Mouse (Mus musculus): ENCODE measurements around the gene Adig. TPM values are rescaled to one million over a fixed set of nuclear protein-coding genes. Genes with fewer than 3 reads are reported as not detected.

Adig gene
- polyA plus RNA-seq, 1 experiment from 2014 or later, result 1.3 TPM

- H3K36me3 ChIP-seq (ENCODE audit: control insufficient read depth, insufficient read depth, low read length), result no peaks in the 10 kb centered on the region
- H3K4me3 ChIP-seq (ENCODE audit: low read depth, low read length), result no peak overlapping the region
- no peak overlapping the region for H3K27ac ChIP-seq (replicated peaks; ENCODE audit: low read depth, low read length)
- ATAC-seq (ENCODE audit: low read depth) (no peak), DNase-seq (ENCODE audit: low spot score) (no peak)
- no peak overlapping the region for H3K9ac ChIP-seq (ENCODE audit: low read depth, low read length)
- H3K9me3 ChIP-seq (ENCODE audit: control insufficient read depth, low read length), result 0 out of 2 replicates have a peak, but pooled peaks cover 3% of the 10 kb centered on the region
- no peak overlapping the region for H3K4me2 ChIP-seq (ENCODE audit: low read depth, low read length)
- H3K27me3 ChIP-seq (replicated peaks; ENCODE audit: control insufficient read depth, insufficient read depth, low read length), result no peaks in the 10 kb centered on the region
- WGBS, result 74% methylated on average over 16 of the region's 16 CpGs
- H3K4me1 ChIP-seq (ENCODE audit: control insufficient read depth, insufficient read depth, low read length), result no peaks in the 10 kb centered on the region
Measured at GRCm38 (mm10) chr2:158524129-158524860, 21.9 kb downstream of the Adig start.

- H3K4me2 ChIP-seq (ENCODE audit: low read depth, low read length), result no peak overlapping the region
- H3K27me3 ChIP-seq (replicated peaks; ENCODE audit: control insufficient read depth, insufficient read depth, low read length), result no peaks in the 10 kb centered on the region
- H3K36me3 ChIP-seq (ENCODE audit: control insufficient read depth, insufficient read depth, low read length), result no peaks in the 10 kb centered on the region
- H3K9ac ChIP-seq (ENCODE audit: low read depth, low read length), result no peak overlapping the region
- ATAC-seq (ENCODE audit: low read depth) (peak; percentile 60; the same call in 1 of the 2 replicates), DNase-seq (ENCODE audit: low spot score) (peak; percentile 46)
- no peaks in the 10 kb centered on the region for H3K9me3 ChIP-seq (ENCODE audit: control insufficient read depth, low read length)
- H3K4me3 ChIP-seq (ENCODE audit: low read depth, low read length), result no peak overlapping the region
- no peak overlapping the region for H3K27ac ChIP-seq (replicated peaks; ENCODE audit: low read depth, low read length)
- 8% methylated on average over 4 of the region's 4 CpGs for WGBS
- no peaks in the 10 kb centered on the region for H3K4me1 ChIP-seq (ENCODE audit: control insufficient read depth, insufficient read depth, low read length)
Measured at GRCm38 (mm10) chr2:158534090-158534489, 31.7 kb downstream of the Adig start.

GRCm38 (mm10) chr2:158534559-158534958 is 32.1 kb downstream of the Adig start:
- Histone ChIP-seq H3K27me3 (replicated peaks; ENCODE audit: control insufficient read depth, insufficient read depth, low read length) (no peaks in the 10 kb centered on the region), H3K9ac (ENCODE audit: low read depth, low read length) (no peak overlapping the region), H3K36me3 (ENCODE audit: control insufficient read depth, insufficient read depth, low read length) (no peaks in the 10 kb centered on the region), H3K27ac (replicated peaks; ENCODE audit: low read depth, low read length) (no peak overlapping the region), H3K9me3 (ENCODE audit: control insufficient read depth, low read length) (no peaks in the 10 kb centered on the region), H3K4me1 (ENCODE audit: control insufficient read depth, insufficient read depth, low read length) (no peaks in the 10 kb centered on the region), H3K4me2 (ENCODE audit: low read depth, low read length) (no peak overlapping the region), H3K4me3 (ENCODE audit: low read depth, low read length) (no peak overlapping the region)
- ATAC-seq (ENCODE audit: low read depth) (no peak), DNase-seq (ENCODE audit: low spot score) (no peak)
- WGBS, result 76% methylated on average over 8 of the region's 8 CpGs

- peak overlapping the region; percentile 44 for H3K4me2 ChIP-seq (ENCODE audit: low read depth, low read length)
- no peak overlapping the region for H3K9ac ChIP-seq (ENCODE audit: low read depth, low read length)
- no peaks in the 10 kb centered on the region for H3K27me3 ChIP-seq (replicated peaks; ENCODE audit: control insufficient read depth, insufficient read depth, low read length)
- H3K27ac ChIP-seq (replicated peaks; ENCODE audit: low read depth, low read length), result no peak overlapping the region
- 48% methylated on average over 24 of the region's 24 CpGs for WGBS
- no peaks in the 10 kb centered on the region for H3K4me1 ChIP-seq (ENCODE audit: control insufficient read depth, insufficient read depth, low read length)
- DNase-seq (ENCODE audit: low spot score) (no peak), ATAC-seq (ENCODE audit: low read depth) (no peak)
- peak overlapping the region; percentile 3; the same call in 1 of the 2 replicates for H3K4me3 ChIP-seq (ENCODE audit: low read depth, low read length)
- no peaks in the 10 kb centered on the region for H3K9me3 ChIP-seq (ENCODE audit: control insufficient read depth, low read length)
- H3K36me3 ChIP-seq (ENCODE audit: control insufficient read depth, insufficient read depth, low read length), result no peaks in the 10 kb centered on the region
Measured at GRCm38 (mm10) chr2:158539433-158540305, 37.3 kb downstream of the Adig start.

- Histone ChIP-seq H3K4me2 (ENCODE audit: low read depth, low read length) (no peak overlapping the region), H3K4me3 (ENCODE audit: low read depth, low read length) (no peak overlapping the region), H3K27me3 (replicated peaks; ENCODE audit: control insufficient read depth, insufficient read depth, low read length) (no peaks in the 10 kb centered on the region), H3K9ac (ENCODE audit: low read depth, low read length) (no peak overlapping the region), H3K36me3 (ENCODE audit: control insufficient read depth, insufficient read depth, low read length) (no peaks in the 10 kb centered on the region), H3K9me3 (ENCODE audit: control insufficient read depth, low read length) (no peaks in the 10 kb centered on the region), H3K27ac (replicated peaks; ENCODE audit: low read depth, low read length) (no peak overlapping the region), H3K4me1 (ENCODE audit: control insufficient read depth, insufficient read depth, low read length) (no peaks in the 10 kb centered on the region)
- ATAC-seq (ENCODE audit: low read depth), result no peak
- no peak for DNase-seq (ENCODE audit: low spot score)
- 47% methylated on average over 4 of the region's 4 CpGs for WGBS
Measured at GRCm38 (mm10) chr2:158541286-158541685, 38.9 kb downstream of the Adig start.

- ATAC-seq (ENCODE audit: low read depth), result no peak
- Histone ChIP-seq H3K36me3 (ENCODE audit: control insufficient read depth, insufficient read depth, low read length) (no peaks in the 10 kb centered on the region), H3K27me3 (replicated peaks; ENCODE audit: control insufficient read depth, insufficient read depth, low read length) (0 out of 2 replicates have a peak, but pooled peaks cover under 1% of the 10 kb centered on the region), H3K4me2 (ENCODE audit: low read depth, low read length) (no peak overlapping the region), H3K4me3 (ENCODE audit: low read depth, low read length) (no peak overlapping the region), H3K9me3 (ENCODE audit: control insufficient read depth, low read length) (no peaks in the 10 kb centered on the region), H3K4me1 (ENCODE audit: control insufficient read depth, insufficient read depth, low read length) (no peaks in the 10 kb centered on the region), H3K27ac (replicated peaks; ENCODE audit: low read depth, low read length) (no peak overlapping the region), H3K9ac (ENCODE audit: low read depth, low read length) (no peak overlapping the region)
- WGBS, result 69% methylated on average over 2 of the region's 2 CpGs
- DNase-seq (ENCODE audit: low spot score), result no peak
Measured at GRCm38 (mm10) chr2:158545266-158545665, 42.9 kb downstream of the Adig start.

GRCm38 (mm10) chr2:158546751-158547150 is 44.3 kb downstream of the Adig start:
- Histone ChIP-seq H3K4me2 (ENCODE audit: low read depth, low read length) (peak overlapping the region; percentile 36), H3K27me3 (replicated peaks; ENCODE audit: control insufficient read depth, insufficient read depth, low read length) (peaks cover 16% of the 10 kb centered on the region; the same call in 1 of the 2 replicates), H3K9me3 (ENCODE audit: control insufficient read depth, low read length) (no peaks in the 10 kb centered on the region), H3K9ac (ENCODE audit: low read depth, low read length) (peak overlapping the region; percentile 50; the same call in 1 of the 2 replicates), H3K4me1 (ENCODE audit: control insufficient read depth, insufficient read depth, low read length) (no peaks in the 10 kb centered on the region), H3K36me3 (ENCODE audit: control insufficient read depth, insufficient read depth, low read length) (no peaks in the 10 kb centered on the region), H3K4me3 (ENCODE audit: low read depth, low read length) (no peak overlapping the region), H3K27ac (replicated peaks; ENCODE audit: low read depth, low read length) (no peak overlapping the region)
- WGBS, result 5% methylated on average over 17 of the region's 17 CpGs
- ATAC-seq (ENCODE audit: low read depth) (peak; percentile 73), DNase-seq (ENCODE audit: low spot score) (peak; percentile 80)

GRCm38 (mm10) chr2:158550067-158550466 is 47.7 kb downstream of the Adig start:
- Histone ChIP-seq H3K4me3 (ENCODE audit: low read depth, low read length) (no peak overlapping the region), H3K4me2 (ENCODE audit: low read depth, low read length) (no peak overlapping the region), H3K27ac (replicated peaks; ENCODE audit: low read depth, low read length) (no peak overlapping the region), H3K4me1 (ENCODE audit: control insufficient read depth, insufficient read depth, low read length) (no peaks in the 10 kb centered on the region), H3K36me3 (ENCODE audit: control insufficient read depth, insufficient read depth, low read length) (no peaks in the 10 kb centered on the region), H3K27me3 (replicated peaks; ENCODE audit: control insufficient read depth, insufficient read depth, low read length) (peaks cover 39% of the 10 kb centered on the region), H3K9ac (ENCODE audit: low read depth, low read length) (no peak overlapping the region), H3K9me3 (ENCODE audit: control insufficient read depth, low read length) (no peaks in the 10 kb centered on the region)
- WGBS, result 4% methylated on average over 3 of the region's 3 CpGs
- ATAC-seq (ENCODE audit: low read depth) (0 out of 2 replicates have a peak, but pooled peaks have one; percentile 56), DNase-seq (ENCODE audit: low spot score) (peak; percentile 86)

Measured in embryonic facial prominence, embryonic 14.5 days (tissue).